ENCODE assay signal across 22 mouse cellular contexts in genomic region chr4:135758825-135759224, GRCm38 (mm10). TPM values are rescaled to one million over a fixed set of nuclear protein-coding genes. Genes with fewer than 3 reads are reported as not detected.
"Had no signal": no experiment of that assay in that cellular context is flagged by ENCODE, and none has a peak within 500 bp of the region (broad histone marks: within the 10 kb centered on the region; RNA-seq: fewer than 3 reads in every experiment).

No protein-coding gene starts in this region.

- DNase-seq: lung, adult 18-20 months; lung, postnatal 14 days; lung, postnatal 36 days; right cerebral cortex, adult 18-20 months; right cerebral cortex, postnatal 25 days; right cerebral cortex, postnatal 4 days; spleen, adult 18-20 months; thymus, adult 18-20 months; thymus, postnatal 14 days; thymus, postnatal 36 days had no signal

- H3K36me3 ChIP-seq: liver, embryonic 12.5 days; midbrain, embryonic 12.5 days; neural tube, embryonic 13.5 days; neural tube, embryonic 15.5 days had no signal

- H3K27me3 ChIP-seq: neural tube, embryonic 13.5 days had no signal

- H3K9ac ChIP-seq: liver, embryonic 12.5 days; liver, embryonic 14.5 days; lung, embryonic 14.5 days; midbrain, embryonic 12.5 days; neural tube, embryonic 13.5 days; neural tube, embryonic 15.5 days had no signal

- H3K4me3 ChIP-seq: liver, embryonic 12.5 days; megakaryocyte, embryonic 14.5 days; midbrain, embryonic 12.5 days; neural tube, embryonic 13.5 days; neural tube, embryonic 15.5 days had no signal

- ATAC-seq: liver, embryonic 12.5 days; midbrain, embryonic 16.5 days had no signal

- H3K27ac ChIP-seq: liver, embryonic 12.5 days; liver, embryonic 14.5 days; macrophage; midbrain, embryonic 12.5 days; neural tube, embryonic 13.5 days; neural tube, embryonic 15.5 days had no signal

- H3K4me2 ChIP-seq: liver, embryonic 12.5 days; lung, embryonic 14.5 days; midbrain, embryonic 12.5 days; neural tube, embryonic 13.5 days; neural tube, embryonic 15.5 days had no signal

RNA-seq across cellular contexts. Expression of gene Myom3, which starts 0.7 kb away (rescaled TPM):
- polyA plus RNA-seq: lung, embryonic 14.5 days had no signal

RNA-seq across cellular contexts. Expression of gene Il22ra1, which starts 30.9 kb away (rescaled TPM):
- polyA plus RNA-seq: lung, embryonic 14.5 days; macrophage; midbrain, embryonic 12.5 days; midbrain, embryonic 14.5 days; midbrain, embryonic 16.5 days; neural tube, embryonic 11.5 days; neural tube, embryonic 13.5 days; neural tube, embryonic 15.5 days; thymus, postnatal 0 days had no signal
